Mouse (Mus musculus) testis, postnatal 10 days (tissue): ENCODE data around the gene Mettl16.

Experiments
- DNase-seq: peaks from one replicate; pipeline ENCODE4 v3.0.0; 2021; ENCODE audit warnings: low spot score

Mettl16 gene

GRCm38 (mm10) chr11:74845784-74846183 is 75.2 kb downstream of the Mettl16 start:
- no peak for DNase-seq

- DNase-seq: peak; percentile 82
Observed at GRCm38 (mm10) chr11:74847919-74848521, 77.4 kb downstream of the Mettl16 start.

- no peak for DNase-seq
Observed at GRCm38 (mm10) chr11:74850998-74851661, 80.5 kb downstream of the Mettl16 start.

GRCm38 (mm10) chr11:74857756-74858155 is 87.1 kb downstream of the Mettl16 start:
- DNase-seq: no peak

- no peak for DNase-seq
Observed at GRCm38 (mm10) chr11:74862129-74862528, 91.5 kb downstream of the Mettl16 start.

- no peak for DNase-seq
Observed at GRCm38 (mm10) chr11:74863471-74863870, 92.8 kb downstream of the Mettl16 start.

GRCm38 (mm10) chr11:74864421-74864820 is 93.8 kb downstream of the Mettl16 start:
- no peak for DNase-seq

- no peak for DNase-seq
Observed at GRCm38 (mm10) chr11:74865252-74865651, 94.6 kb downstream of the Mettl16 start.

- DNase-seq: peak; percentile 73
Observed at GRCm38 (mm10) chr11:74866640-74867039, 96.0 kb downstream of the Mettl16 start.

GRCm38 (mm10) chr11:74867181-74867580 is 96.6 kb downstream of the Mettl16 start:
- DNase-seq: no peak

GRCm38 (mm10) chr11:74868046-74868760 is 97.6 kb downstream of the Mettl16 start:
- DNase-seq: peak; percentile 47

- peak; percentile 33 for DNase-seq
Observed at GRCm38 (mm10) chr11:74869603-74870002, 99.0 kb downstream of the Mettl16 start.

GRCm38 (mm10) chr11:74870544-74870943 is 99.9 kb downstream of the Mettl16 start:
- peak; percentile 25 for DNase-seq

- DNase-seq: peak; percentile 59
Observed at GRCm38 (mm10) chr11:74870991-74871622, 100.5 kb downstream of the Mettl16 start.

GRCm38 (mm10) chr11:74874630-74875029 is 104.0 kb downstream of the Mettl16 start:
- DNase-seq: no peak

GRCm38 (mm10) chr11:74876801-74877200 is 106.2 kb downstream of the Mettl16 start:
- DNase-seq: peak; percentile 65
